Mouse (Mus musculus) liver, postnatal 0 days (tissue): ENCODE data around the gene Rsph9.

Source experiments
- CTCF ChIP-seq: sonication (generic); IDR thresholded peaks from 2 replicates; pipeline ENCODE4 v1.5.1; 2016; ENCODE audit warnings: antibody characterized with exemption, low read depth
- EP300 ChIP-seq: IDR thresholded peaks from 2 replicates; pipeline ENCODE4 v1.6.1; 2016; ENCODE audit warnings: antibody characterized with exemption, low read depth, mild to moderate bottlenecking

GRCm38 (mm10) chr17:46143578-46144423 is at the start of gene Rsph9:
- TF ChIP-seq CTCF (no peak), EP300 (no peak; the same call in 1 of the 2 replicates)
